Mouse (Mus musculus) gonadal fat pad, adult 2 months (tissue): ENCODE measurements around the gene Tbc1d4. TPM values are rescaled to one million over a fixed set of nuclear protein-coding genes. Genes with fewer than 3 reads are reported as not detected.

ENCODE experiments used
- DNase-seq: peaks from one replicate; pipeline ENCODE4 v3.0.0-alpha.2; 2012; ENCODE audit warnings: low read depth
- polyA plus RNA-seq: library from polyadenylated mRNA; depleted of rRNA; stranded (reverse); fragments of >200 nt; gene quantifications from 2 replicates; pipeline ENCODE4 v1.2.3, GENCODE M21; 2012

The Tbc1d4 gene
- polyA plus RNA-seq, 1 experiment, result 12.7 TPM

- DNase-seq, result no peak
Observed at GRCm38 (mm10) chr14:101532090-101532695, 76.8 kb downstream of the Tbc1d4 start.

- no peak for DNase-seq
Observed at GRCm38 (mm10) chr14:101530455-101530854, 78.5 kb downstream of the Tbc1d4 start.

DNA sequence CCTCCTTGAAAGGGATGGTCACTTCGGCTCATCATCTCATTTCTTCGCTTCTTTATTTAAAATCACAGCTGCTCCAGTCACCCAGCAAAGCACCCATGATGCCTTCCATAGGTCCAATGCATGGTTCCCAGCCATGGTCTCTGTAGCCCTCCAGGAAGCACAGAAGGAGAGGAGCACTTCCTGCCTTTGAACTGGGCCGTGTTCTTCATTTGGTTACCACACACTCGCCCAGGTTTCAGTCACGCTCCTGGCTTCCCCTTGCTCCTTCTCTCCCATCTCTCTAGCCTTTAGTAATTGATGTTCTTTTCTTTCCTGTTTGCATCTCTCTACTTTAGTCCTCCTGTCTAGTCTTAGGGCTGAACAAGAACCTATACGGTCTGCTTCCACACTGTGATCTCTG is 79.8 kb downstream of the Tbc1d4 start:
- no peak for DNase-seq

DNA sequence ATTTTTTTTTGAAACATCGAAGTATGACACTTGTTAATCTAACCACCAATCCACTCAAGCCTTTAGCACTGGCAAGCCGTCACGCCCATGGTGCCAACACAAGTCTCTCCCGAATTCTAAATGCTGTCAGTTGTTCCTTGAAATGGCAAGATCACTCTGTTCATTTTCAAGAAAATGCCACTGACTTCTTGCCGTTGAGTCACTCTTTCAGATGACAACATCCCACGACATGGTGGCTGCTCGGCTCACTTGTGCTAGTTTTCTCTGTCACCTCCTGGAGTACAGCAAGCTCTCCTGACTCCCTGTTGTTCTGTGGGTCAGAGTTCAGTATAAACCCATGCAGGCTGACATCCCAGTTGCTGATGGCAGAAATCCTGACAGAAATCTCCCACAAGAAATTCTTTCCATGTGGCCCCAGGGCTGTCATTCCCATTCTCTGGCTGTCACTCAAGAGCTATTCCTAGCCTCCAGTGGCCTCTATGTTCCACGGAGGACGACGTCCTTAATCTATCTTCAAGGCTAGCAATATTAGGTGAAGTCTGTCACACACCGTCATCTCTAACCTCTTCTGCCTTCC is 81.5 kb downstream of the Tbc1d4 start:
- DNase-seq, result no peak

GRCm38 (mm10) chr14:101526478-101526877 is 82.5 kb downstream of the Tbc1d4 start:
- no peak for DNase-seq

DNA sequence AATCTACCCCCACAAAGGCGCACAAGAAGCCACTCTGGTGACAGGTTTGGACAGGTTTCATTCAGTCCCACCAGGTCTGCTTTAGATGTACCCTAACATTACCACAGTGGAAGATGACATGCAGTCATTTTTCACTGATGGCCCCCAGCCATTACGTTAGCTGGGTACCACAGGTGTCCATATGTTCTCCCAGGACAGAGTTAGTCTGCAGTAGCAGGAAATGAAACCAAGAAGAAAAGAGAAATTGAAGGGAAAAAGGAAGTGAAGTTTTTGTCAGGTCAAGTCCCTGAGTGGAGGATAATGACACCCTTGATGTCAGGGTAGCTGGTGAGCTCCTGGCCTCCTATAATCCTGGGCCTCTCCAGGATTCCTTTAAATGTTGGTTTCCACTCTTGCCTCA is 89.0 kb downstream of the Tbc1d4 start:
- no peak for DNase-seq

DNA sequence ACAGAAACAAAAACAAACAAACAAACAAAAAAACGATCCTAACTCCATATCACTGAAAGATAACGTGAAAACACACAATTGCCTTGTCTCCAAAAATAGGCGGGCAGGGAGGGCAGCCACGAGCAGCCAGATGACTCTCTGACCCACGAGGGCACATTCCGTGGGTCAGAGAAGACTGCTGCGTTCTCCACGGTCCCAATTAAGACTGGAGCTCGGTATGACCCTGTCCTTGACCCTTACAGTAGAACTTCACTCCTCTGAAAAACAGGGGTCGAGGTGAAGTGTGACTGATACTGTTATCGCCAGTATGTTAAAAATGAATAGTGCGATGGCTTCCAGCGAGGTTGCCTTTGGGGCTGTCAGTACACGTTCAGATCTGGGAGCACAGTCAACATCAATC is 90.7 kb downstream of the Tbc1d4 start:
- DNase-seq, result no peak

GRCm38 (mm10) chr14:101517801-101518200 is 91.2 kb downstream of the Tbc1d4 start:
- DNase-seq, result no peak

GRCm38 (mm10) chr14:101517341-101517740 is 91.7 kb downstream of the Tbc1d4 start:
- no peak for DNase-seq

GRCm38 (mm10) chr14:101516864-101517263 is 92.1 kb downstream of the Tbc1d4 start:
- no peak for DNase-seq

GRCm38 (mm10) chr14:101516031-101516430 is 93.0 kb downstream of the Tbc1d4 start:
- DNase-seq, result no peak

DNA sequence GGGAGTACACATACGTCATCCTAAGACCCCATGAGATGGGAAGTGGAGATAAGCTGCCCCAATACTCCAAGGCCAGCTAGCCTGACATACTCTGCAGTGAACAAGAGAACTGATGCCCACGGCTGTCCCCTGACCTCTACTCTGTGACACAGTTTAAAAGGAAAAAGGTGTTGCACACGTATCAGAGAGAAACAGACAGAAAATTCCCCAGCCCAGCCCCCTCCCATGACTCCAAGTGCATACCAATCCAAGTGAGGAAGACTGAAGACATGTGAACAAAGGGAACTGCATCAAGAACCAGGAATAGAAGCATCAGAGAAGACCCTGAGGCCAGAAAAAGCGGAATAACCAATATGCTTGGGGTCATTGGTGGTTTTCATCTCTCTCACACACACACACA is 93.7 kb downstream of the Tbc1d4 start:
- DNase-seq, result no peak

GRCm38 (mm10) chr14:101514557-101514971 is 94.4 kb downstream of the Tbc1d4 start:
- DNase-seq, result no peak

GRCm38 (mm10) chr14:101513163-101513562 is 95.8 kb downstream of the Tbc1d4 start:
- DNase-seq, result no peak

DNA sequence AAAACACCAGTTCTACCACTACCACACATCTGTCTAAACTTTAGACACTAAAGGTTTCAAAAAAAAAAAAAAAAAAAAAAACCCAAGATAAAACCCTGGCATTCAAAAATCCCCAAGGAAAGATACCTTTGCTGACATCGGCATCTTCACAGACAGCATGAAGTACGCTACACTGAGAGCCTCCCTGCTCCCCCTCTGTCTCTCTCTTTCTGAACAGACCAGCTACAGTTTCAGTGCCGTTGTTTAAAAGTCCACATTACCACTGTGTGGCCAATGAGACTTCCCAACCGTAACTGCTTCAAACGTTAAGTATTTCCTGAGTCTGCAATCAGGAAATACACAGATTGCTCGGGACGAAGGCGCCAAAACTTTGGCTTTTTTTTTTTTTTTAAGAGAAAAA is 97.6 kb downstream of the Tbc1d4 start:
- no peak for DNase-seq

GRCm38 (mm10) chr14:101510540-101511313 is 98.3 kb downstream of the Tbc1d4 start:
- no peak for DNase-seq

DNA sequence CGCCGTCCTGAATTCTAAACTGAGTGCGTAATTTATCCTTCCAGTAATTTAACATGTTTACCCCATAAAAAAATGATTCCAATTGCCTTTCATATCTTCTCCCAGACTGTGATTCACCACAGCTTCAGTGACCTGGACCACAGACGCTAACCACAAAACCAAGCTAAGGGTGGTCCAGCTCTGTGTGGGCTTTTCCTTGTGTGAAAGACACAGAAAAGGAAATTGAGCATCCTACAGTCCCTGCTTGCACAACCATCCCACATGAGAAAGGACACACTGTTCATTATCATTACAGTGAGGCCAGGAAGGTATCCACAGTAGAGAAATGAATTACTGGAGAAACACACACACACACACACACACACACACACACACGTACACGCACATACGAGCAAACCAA is 99.2 kb downstream of the Tbc1d4 start:
- no peak for DNase-seq

- DNase-seq, result no peak
Observed at GRCm38 (mm10) chr14:101507956-101508355, 101.0 kb downstream of the Tbc1d4 start.

DNA sequence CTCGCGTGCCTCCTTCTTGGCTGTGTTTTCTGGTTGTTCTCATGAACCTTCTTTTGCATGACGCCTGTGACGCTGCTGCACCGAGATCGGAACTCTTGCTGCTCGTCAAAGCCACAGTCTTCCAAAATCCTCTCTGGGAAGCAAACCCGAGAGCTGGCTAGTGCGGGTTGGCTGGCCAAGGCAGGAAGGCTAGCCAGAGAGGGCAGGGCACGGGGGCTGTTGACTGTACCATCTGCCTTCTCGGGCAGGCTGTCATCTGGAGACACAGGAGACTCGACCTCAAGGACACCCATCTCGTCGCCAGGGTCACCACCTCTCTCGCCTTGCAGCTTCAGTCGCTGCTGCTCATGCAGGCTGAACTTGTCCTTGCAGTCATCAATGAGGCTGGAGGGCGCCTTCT is 101.8 kb downstream of the Tbc1d4 start:
- no peak for DNase-seq

DNA sequence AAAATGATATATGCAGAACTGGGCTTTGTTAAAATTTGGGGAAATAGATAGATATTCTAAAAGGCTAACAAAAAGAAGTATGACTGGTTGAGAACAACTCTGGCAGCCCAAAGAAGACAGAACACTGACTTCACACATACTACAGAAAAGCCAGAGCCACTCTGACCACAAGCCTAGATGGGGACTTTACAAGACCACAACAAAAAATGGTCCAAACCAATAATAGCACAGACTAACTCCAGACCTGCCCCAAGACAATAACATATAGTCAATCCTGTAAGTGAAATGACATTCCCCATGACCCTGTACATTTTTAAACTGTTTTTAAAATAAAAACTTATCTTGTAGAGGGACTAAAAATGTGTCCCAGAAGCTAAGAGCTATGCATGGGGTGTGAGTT is 103.2 kb downstream of the Tbc1d4 start:
- no peak for DNase-seq

GRCm38 (mm10) chr14:101504473-101505200 is 104.4 kb downstream of the Tbc1d4 start:
- DNase-seq, result no peak

DNA sequence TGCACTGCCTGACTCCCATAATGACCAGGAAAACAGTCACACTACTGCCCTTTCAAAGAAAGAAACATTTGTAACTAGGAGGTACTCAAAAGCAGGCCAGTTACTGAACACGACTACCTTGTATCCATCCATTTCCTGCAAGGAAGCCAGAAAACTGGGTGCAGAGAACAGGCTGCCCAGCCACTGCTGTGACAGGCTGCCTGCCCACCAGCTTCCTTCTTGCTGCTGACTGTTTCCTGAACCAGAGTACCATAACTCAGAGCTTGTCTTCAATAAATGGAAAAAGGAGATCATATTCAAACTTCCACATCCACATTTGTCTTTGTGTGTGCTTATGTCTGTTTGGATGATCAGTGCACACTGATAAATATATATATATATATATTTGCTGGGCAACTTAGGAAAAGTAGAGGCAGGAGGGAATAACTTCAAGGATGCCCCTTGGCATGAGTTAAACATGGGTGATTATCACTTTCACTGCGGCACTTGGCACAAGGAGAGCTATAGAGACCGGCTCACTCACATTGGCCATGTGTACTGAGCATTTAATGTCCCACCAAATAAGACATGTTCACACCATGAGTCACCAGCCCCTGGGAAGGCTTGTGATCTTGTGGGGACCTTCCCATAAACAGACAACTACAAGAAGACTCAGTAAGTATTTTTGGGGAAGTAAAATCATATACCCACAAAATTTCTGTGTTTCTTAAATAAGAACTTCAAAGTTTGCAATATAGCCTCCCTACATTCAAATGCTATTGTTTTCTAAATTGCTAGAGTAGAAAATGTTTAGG is 105.6 kb downstream of the Tbc1d4 start:
- DNase-seq, result no peak
